Mouse (Mus musculus): ENCODE results near the gene Cfap97.

DNA sequence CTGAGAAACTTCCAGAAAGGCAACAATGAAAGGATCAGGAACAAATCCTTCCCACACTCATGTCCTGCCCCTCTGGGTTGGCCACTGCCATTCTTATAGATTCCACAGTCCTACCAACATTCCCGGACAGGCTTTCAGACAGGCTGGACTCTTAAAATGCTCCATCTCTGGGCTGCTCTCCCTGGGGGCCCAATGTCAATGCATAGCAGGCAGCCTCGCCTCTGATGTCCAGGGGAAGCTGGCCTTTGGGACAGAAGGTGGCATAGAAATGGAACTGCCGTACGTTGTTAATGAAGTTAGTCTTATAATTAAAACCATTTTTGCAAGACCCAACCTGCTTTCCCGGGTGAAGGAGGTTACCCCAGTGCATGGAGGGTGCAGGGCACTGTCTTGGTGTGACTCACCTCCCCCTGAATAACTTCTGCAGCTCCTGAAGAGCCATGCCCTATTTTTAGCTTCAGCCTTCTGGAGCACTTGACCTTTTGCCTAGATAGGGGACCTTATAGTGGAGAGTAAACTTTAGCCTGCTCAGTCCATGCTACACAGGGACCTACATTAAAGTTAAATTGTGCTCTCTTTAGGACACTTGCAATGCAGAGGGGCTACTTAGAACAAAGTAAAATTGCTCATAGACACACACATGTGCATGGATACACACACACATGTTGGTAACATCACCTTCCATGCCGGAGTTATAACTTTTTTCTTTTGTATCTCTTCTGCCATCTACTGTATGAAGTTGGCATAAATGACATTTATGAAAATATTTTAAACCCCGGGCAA, 85.1 kb downstream of the Cfap97 start:
- TF ChIP-seq CTCF (IDR thresholded peaks at IDR 0.05; ENCODE audit: low read depth, low read length) (no peak), POLR2A (IDR thresholded peaks at IDR 0.05; ENCODE audit: extremely low read depth, insufficient read depth, low read length) (no peak)

All from liver, adult 2 months (tissue).